Mouse (Mus musculus) kidney, postnatal 10 days (tissue): Measurements from ENCODE around the gene Cstf2t.
A peak's percentile ranks its signal among the peaks of the same experiment; 100 is the strongest.

Experiments
- DNase-seq: peaks from one replicate; pipeline ENCODE4 v3.0.0; 2021; ENCODE audit warnings: mixed read lengths

The Cstf2t gene

GRCm38 (mm10) chr19:31082662-31083429, at the start of gene Cstf2t:
TSS of gene Cstf2t (plus strand) at chr19:31082837.
- peak; percentile 99 for DNase-seq

- no peak for DNase-seq
Measured at GRCm38 (mm10) chr19:31038951-31039350, 43.7 kb upstream of the Cstf2t start.

- DNase-seq: no peak
Measured at GRCm38 (mm10) chr19:31040948-31041847, 41.4 kb upstream of the Cstf2t start.

GRCm38 (mm10) chr19:31046601-31047000, 36.0 kb upstream of the Cstf2t start:
- peak; percentile 15 for DNase-seq

GRCm38 (mm10) chr19:31064740-31065139, 17.9 kb upstream of the Cstf2t start:
- no peak for DNase-seq

GRCm38 (mm10) chr19:31065206-31065781, 17.3 kb upstream of the Cstf2t start:
- DNase-seq: no peak

- peak; percentile 25 for DNase-seq
Measured at GRCm38 (mm10) chr19:31073959-31074716, 8.5 kb upstream of the Cstf2t start.

GRCm38 (mm10) chr19:31074717-31075063, 7.9 kb upstream of the Cstf2t start:
- no peak for DNase-seq

- no peak for DNase-seq
Measured at GRCm38 (mm10) chr19:31076106-31076505, 6.5 kb upstream of the Cstf2t start.

- DNase-seq: no peak
Measured at GRCm38 (mm10) chr19:31078241-31078640, 4.4 kb upstream of the Cstf2t start.

GRCm38 (mm10) chr19:31082226-31082625, 411 bp upstream of the Cstf2t start:
- no peak for DNase-seq

GRCm38 (mm10) chr19:31083761-31084160, 1.1 kb downstream of the Cstf2t start:
- DNase-seq: peak; percentile 14

- DNase-seq: no peak
Measured at GRCm38 (mm10) chr19:31097857-31098256, 15.2 kb downstream of the Cstf2t start.

- DNase-seq: no peak
Measured at GRCm38 (mm10) chr19:31099369-31099768, 16.7 kb downstream of the Cstf2t start.

GRCm38 (mm10) chr19:31104764-31105163, 22.1 kb downstream of the Cstf2t start:
- no peak for DNase-seq

- no peak for DNase-seq
Measured at GRCm38 (mm10) chr19:31106036-31106435, 23.4 kb downstream of the Cstf2t start.

- no peak for DNase-seq
Measured at GRCm38 (mm10) chr19:31106835-31107554, 24.4 kb downstream of the Cstf2t start.

GRCm38 (mm10) chr19:31114690-31115089, 32.1 kb downstream of the Cstf2t start:
- DNase-seq: peak; percentile 42

- DNase-seq: no peak
Measured at GRCm38 (mm10) chr19:31124628-31125027, 42.0 kb downstream of the Cstf2t start.

GRCm38 (mm10) chr19:31132614-31133013, 50.0 kb downstream of the Cstf2t start:
- no peak for DNase-seq

GRCm38 (mm10) chr19:31136316-31136715, 53.7 kb downstream of the Cstf2t start:
- DNase-seq: no peak
